Mouse (Mus musculus) liver, embryonic 14.5 days (tissue): ENCODE measurements around the gene Mroh8.

Source experiments
- CTCF ChIP-seq: IDR thresholded peaks from 2 replicates; pipeline ENCODE4 v1.5.1; 2016; ENCODE audit warnings: antibody characterized with exemption, low read depth, control low read depth
- EP300 ChIP-seq: IDR thresholded peaks from 2 replicates; pipeline ENCODE4 v1.6.1; 2016; ENCODE audit warnings: antibody characterized with exemption, low read depth

GRCm38 (mm10) chr2:157176248-157176647 is 103.1 kb downstream of the Mroh8 start:
- TF ChIP-seq CTCF = no peak
- no peak for TF ChIP-seq EP300
